Mouse (Mus musculus) cerebellum, adult 11 months (tissue): Measurements from ENCODE around the gene Olfr450.
A peak's percentile ranks its signal among the peaks of the same experiment; 100 is the strongest.

Source experiments
- DNase-seq: peaks from one replicate; pipeline ENCODE4 v3.0.0; 2022

The Olfr450 gene

DNA sequence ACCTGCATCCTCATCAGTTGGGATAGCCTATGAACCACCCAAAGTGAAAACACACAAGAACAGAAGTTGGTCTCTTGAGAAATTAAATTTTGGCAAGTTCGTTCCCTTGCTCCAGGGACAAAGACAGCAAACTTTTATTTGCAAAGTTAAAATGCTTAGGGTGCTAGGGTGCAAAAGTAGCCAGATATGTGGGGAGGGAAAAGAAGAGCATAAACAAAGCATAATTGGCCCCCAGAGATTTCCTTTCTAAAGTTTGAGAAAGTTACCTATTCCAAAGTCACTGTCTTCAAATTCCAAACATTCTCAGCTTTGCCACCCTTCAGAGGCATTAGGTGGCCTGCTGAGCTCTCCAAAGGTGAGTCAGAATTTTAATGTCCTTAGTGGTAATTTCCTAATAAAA is at the start of gene Olfr450:
TSS of gene Olfr450 (plus strand) at position 301 of the 400 bp plus-strand sequence.
- DNase-seq: no peak

- no peak for DNase-seq
These were observed 34.7 kb upstream of the Olfr450 start for GRCm38 (mm10) chr6:42777066-42777465.

DNA sequence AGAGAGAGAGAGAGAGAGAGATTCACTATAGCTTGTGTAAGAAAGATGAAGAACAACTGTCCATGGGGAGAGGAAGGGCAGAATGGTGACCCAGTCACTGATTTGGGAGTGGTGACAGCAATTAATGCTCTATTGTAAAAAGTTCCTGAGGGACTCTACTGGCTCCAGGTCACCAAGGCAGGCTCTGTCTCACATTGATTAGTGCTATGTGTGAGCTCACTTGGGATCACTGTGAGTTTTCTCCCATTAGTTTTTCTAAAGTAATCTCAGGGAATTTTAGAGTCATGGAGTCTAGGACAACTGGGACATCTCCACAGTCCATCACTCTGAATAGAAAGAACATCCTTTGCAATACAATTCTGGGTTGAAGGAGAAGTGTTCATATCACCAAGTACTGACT is 26.9 kb upstream of the Olfr450 start, which contains the start of gene Olfr452:
TSS of gene Olfr452 (plus strand) at position 301 of the 400 bp plus-strand sequence.
- DNase-seq: no peak

DNA sequence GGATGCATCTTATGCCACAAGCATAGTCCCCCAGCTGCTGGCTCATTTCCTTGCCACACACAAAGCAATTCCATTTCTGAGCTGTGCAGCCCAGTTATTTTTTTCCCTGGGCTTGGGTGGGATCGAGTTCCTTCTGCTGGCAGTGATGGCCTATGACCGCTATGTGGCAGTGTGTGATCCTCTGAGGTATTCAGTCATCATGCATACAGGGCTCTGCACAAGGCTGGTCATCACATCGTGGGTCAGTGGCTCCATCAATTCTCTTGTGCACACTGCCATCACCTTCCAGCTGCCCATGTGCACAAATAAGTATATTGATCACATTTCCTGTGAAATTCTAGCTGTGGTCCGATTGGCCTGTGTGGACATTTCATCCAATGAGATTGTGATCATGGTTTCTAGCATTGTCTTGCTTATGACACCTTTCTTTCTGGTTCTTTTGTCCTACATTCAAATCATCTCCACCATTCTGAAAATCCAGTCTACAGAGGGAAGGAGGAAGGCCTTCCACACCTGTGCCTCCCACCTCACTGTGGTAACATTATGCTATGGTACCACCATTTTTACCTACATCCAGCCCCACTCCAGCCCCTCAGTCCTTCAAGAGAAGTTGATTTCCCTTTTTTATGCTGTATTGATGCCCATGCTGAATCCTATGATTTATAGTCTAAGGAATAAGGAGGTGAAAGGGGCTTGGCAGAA is 21.3 kb upstream of the Olfr450 start:
- no peak for DNase-seq

GRCm38 (mm10) chr6:42790949-42791556 is 20.7 kb upstream of the Olfr450 start:
- no peak for DNase-seq

GRCm38 (mm10) chr6:42794982-42795381 is 16.8 kb upstream of the Olfr450 start:
- DNase-seq: no peak

- no peak for DNase-seq
These were observed 22.3 kb downstream of the Olfr450 start, which contains the start of gene Olfr449 for GRCm38 (mm10) chr6:42834084-42834483. TSS of gene Olfr449 (plus strand) at chr6:42834384.

- DNase-seq: peak; percentile 3
These were observed 48.6 kb downstream of the Olfr450 start for GRCm38 (mm10) chr6:42860222-42860819.
